Mouse (Mus musculus): ENCODE measurements around the gene Prkar1a.
"Not testable (repeated sequence)": the region's sequence is repeated elsewhere in the genome, so short reads cannot be mapped to it uniquely, and the experiment has no call there.

The Prkar1a gene

GRCm38 (mm10) chr11:109648510-109648909 is 695 bp upstream of the Prkar1a start:
- no peak for DNase-seq

GRCm38 (mm10) chr11:109649975-109650701 is 933 bp downstream of the Prkar1a start:
- peak; percentile 72 for DNase-seq

- DNase-seq: peak; percentile 92
These were observed 1.8 kb downstream of the Prkar1a start for GRCm38 (mm10) chr11:109650788-109651565.

- DNase-seq: peak; percentile 29
These were observed 2.4 kb downstream of the Prkar1a start for GRCm38 (mm10) chr11:109651566-109652024.

GRCm38 (mm10) chr11:109652505-109652904 is 3.3 kb downstream of the Prkar1a start:
- DNase-seq: no peak

- no peak for DNase-seq
These were observed 4.0 kb downstream of the Prkar1a start for GRCm38 (mm10) chr11:109653201-109653600.

- no peak for DNase-seq
These were observed 5.4 kb downstream of the Prkar1a start for GRCm38 (mm10) chr11:109654581-109654980.

GRCm38 (mm10) chr11:109656232-109656631 is 7.0 kb downstream of the Prkar1a start:
- DNase-seq: peak; percentile 20

GRCm38 (mm10) chr11:109660526-109660925 is 11.3 kb downstream of the Prkar1a start:
- not testable (repeated sequence) for DNase-seq

GRCm38 (mm10) chr11:109664293-109664692 is 15.1 kb downstream of the Prkar1a start:
- DNase-seq: no peak

- DNase-seq: no peak
These were observed 16.2 kb downstream of the Prkar1a start for GRCm38 (mm10) chr11:109665424-109665823.

GRCm38 (mm10) chr11:109666411-109666810 is 17.2 kb downstream of the Prkar1a start:
- DNase-seq: no peak

GRCm38 (mm10) chr11:109667371-109667770 is 18.2 kb downstream of the Prkar1a start:
- DNase-seq: no peak

GRCm38 (mm10) chr11:109668115-109668725 is 19.0 kb downstream of the Prkar1a start:
- no peak for DNase-seq

- no peak for DNase-seq
These were observed 20.0 kb downstream of the Prkar1a start for GRCm38 (mm10) chr11:109669149-109669708.

- DNase-seq: no peak
These were observed 21.1 kb downstream of the Prkar1a start for GRCm38 (mm10) chr11:109670026-109670916.

- DNase-seq: no peak
These were observed 22.2 kb downstream of the Prkar1a start for GRCm38 (mm10) chr11:109671136-109672020.

GRCm38 (mm10) chr11:109672021-109672324 is 22.8 kb downstream of the Prkar1a start:
- no peak for DNase-seq

- DNase-seq: no peak
These were observed 23.2 kb downstream of the Prkar1a start for GRCm38 (mm10) chr11:109672396-109672795.

GRCm38 (mm10) chr11:109672881-109673739 is 23.9 kb downstream of the Prkar1a start:
- no peak for DNase-seq
